Mouse (Mus musculus): Measurements from ENCODE around the gene AC131692.1. TPM values are rescaled to one million over a fixed set of nuclear protein-coding genes. Genes with fewer than 3 reads are reported as not detected.
A peak's percentile ranks its signal among the peaks of the same experiment; 100 is the strongest.

The AC131692.1 gene
- polyA plus RNA-seq, 1 experiment from 2014 or later: 0.33 TPM

- POLR2A ChIA-PET: interaction anchor here (1.6 kb wide), 2 partner anchors 9 to 12 kb away, joined by 5 to 6 read pairs; partner anchors contain the start of genes Tmem262 and Vps51
- in situ Hi-C loops (cut with MboI; ENCODE audit: low pct_unique_long_range_greater_than_20kb): no loop called here
These were observed 26.3 kb upstream of the AC131692.1 start, which contains the start of gene Tm7sf2 for GRCm38 (mm10) chr19:6067724-6068415. TSS of gene Tm7sf2 (minus strand) at chr19:6068373.

GRCm38 (mm10) chr19:6068951-6069350 lies 25.3 kb upstream of the AC131692.1 start:
- TF ChIP-seq CTCF (IDR thresholded peaks at IDR 0.05): no peak
- H3K27me3 ChIP-seq: no peaks in the 10 kb centered on the region
- DNase-seq (ENCODE audit: low read depth, low spot score) (no peak), ATAC-seq (no peak)
- ChIA-PET POLR2A (interaction anchor here (1.6 kb wide), 1 partner anchor 11 kb away, joined by 5 read pairs; the partner anchor contains the start of gene Tmem262), CTCF (interaction anchor here (2.9 kb wide), 1 partner anchor 8 kb away, joined by 27 read pairs; the partner anchor contains the start of gene Vps51)
- in situ Hi-C loops (cut with MboI; ENCODE audit: low pct_unique_long_range_greater_than_20kb): no loop called here

More at GRCm38 (mm10) chr19:6067724-6068415, 26.3 kb upstream of the AC131692.1 start, which contains the start of gene Tm7sf2:
- CTCF ChIA-PET: interaction anchor here (0.8 to 2.9 kb wide), 10 partner anchors 9 to 191 kb away, joined by 3 to 27 read pairs (median 6); partner anchors contain the start of genes Arl2, Batf2, Cdca5 and Tmem262
- no peak for TF ChIP-seq CTCF (IDR thresholded peaks at IDR 0.05)
- ATAC-seq (peak; percentile 58), DNase-seq (ENCODE audit: low read depth, low spot score) (no peak)
- H3K27me3 ChIP-seq: no peaks in the 10 kb centered on the region

- H3K27me3 ChIP-seq: no peaks in the 10 kb centered on the region
- TF ChIP-seq CTCF (IDR thresholded peaks at IDR 0.05): no peak
- ChIA-PET POLR2A (interaction anchor here (0.6 kb wide), 1 partner anchor 653 kb away, joined by 5 read pairs; no protein-coding TSS in a partner anchor), CTCF (no interaction called here)
- no peak for DNase-seq (ENCODE audit: low read depth, low spot score)
- in situ Hi-C loops (cut with MboI; ENCODE audit: low pct_unique_long_range_greater_than_20kb): no loop called here
- ATAC-seq: no peak
These were observed 24.4 kb upstream of the AC131692.1 start for GRCm38 (mm10) chr19:6069851-6070250.

- ChIA-PET CTCF (no interaction called here), POLR2A (interaction anchor here (0.5 to 0.6 kb wide), 2 partner anchors 22 to 654 kb away, joined by 5 read pairs; no protein-coding TSS in a partner anchor)
- DNase-seq (ENCODE audit: low read depth, low spot score) (no peak), ATAC-seq (no peak)
- in situ Hi-C loops (cut with MboI; ENCODE audit: low pct_unique_long_range_greater_than_20kb): no loop called here
- no peaks in the 10 kb centered on the region for H3K27me3 ChIP-seq
- no peak for TF ChIP-seq CTCF (IDR thresholded peaks at IDR 0.05)
These were observed 23.5 kb upstream of the AC131692.1 start for GRCm38 (mm10) chr19:6070571-6071250.

GRCm38 (mm10) chr19:6071261-6071660 lies 23.0 kb upstream of the AC131692.1 start:
- ChIA-PET POLR2A (interaction anchor here (0.5 kb wide), 1 partner anchor 22 kb away, joined by 5 read pairs; no protein-coding TSS in a partner anchor), CTCF (no interaction called here)
- in situ Hi-C loops (cut with MboI; ENCODE audit: low pct_unique_long_range_greater_than_20kb): no loop called here
- DNase-seq (ENCODE audit: low read depth, low spot score) (no peak), ATAC-seq (no peak)
- no peaks in the 10 kb centered on the region for H3K27me3 ChIP-seq
- TF ChIP-seq CTCF (IDR thresholded peaks at IDR 0.05): no peak

- ChIA-PET POLR2A (no interaction called here), CTCF (no interaction called here)
- in situ Hi-C loops (cut with MboI; ENCODE audit: low pct_unique_long_range_greater_than_20kb): no loop called here
- TF ChIP-seq CTCF (IDR thresholded peaks at IDR 0.05): no peak
- no peaks in the 10 kb centered on the region for H3K27me3 ChIP-seq
- DNase-seq (ENCODE audit: low read depth, low spot score) (no peak), ATAC-seq (no peak)
These were observed 20.3 kb upstream of the AC131692.1 start for GRCm38 (mm10) chr19:6073889-6074288.

GRCm38 (mm10) chr19:6076564-6077393 lies 17.4 kb upstream of the AC131692.1 start, which contains the start of gene Vps51:
TSS of gene Vps51 (minus strand) at chr19:6077231.
- peak; percentile 63 for ATAC-seq
- no peak for DNase-seq (ENCODE audit: low read depth, low spot score)
- ChIA-PET POLR2A (interaction anchor here (1.1 to 1.8 kb wide), 3 partner anchors 9 to 41 kb away, joined by 3 to 6 read pairs (median 4); partner anchors contain the start of gene Sac3d1), CTCF (interaction anchor here (3.9 kb wide), 1 partner anchor 9 kb away, joined by 27 read pairs; the partner anchor contains the start of gene Tm7sf2)
- in situ Hi-C loops (cut with MboI; ENCODE audit: low pct_unique_long_range_greater_than_20kb): no loop called here
- no peak for TF ChIP-seq CTCF (IDR thresholded peaks at IDR 0.05)
- H3K27me3 ChIP-seq: no peaks in the 10 kb centered on the region

- no peak for ATAC-seq
- TF ChIP-seq CTCF (IDR thresholded peaks at IDR 0.05): no peak
- H3K27me3 ChIP-seq: no peaks in the 10 kb centered on the region
- in situ Hi-C loops (cut with MboI; ENCODE audit: low pct_unique_long_range_greater_than_20kb): no loop called here
- CTCF ChIA-PET: interaction anchor here (0.9 kb wide), 1 partner anchor 13 kb away, joined by 3 read pairs; no protein-coding TSS in a partner anchor
- no peak for DNase-seq (ENCODE audit: low read depth, low spot score)
- POLR2A ChIA-PET: interaction anchor here (1.6 kb wide), 1 partner anchor 12 kb away, joined by 5 read pairs; the partner anchor contains the start of gene Tm7sf2
These were observed 14.2 kb upstream of the AC131692.1 start, which contains the start of gene Tmem262 for GRCm38 (mm10) chr19:6079983-6080480. TSS of gene Tmem262 (plus strand) at chr19:6080033.

GRCm38 (mm10) chr19:6082156-6082555 lies 12.1 kb upstream of the AC131692.1 start, which contains the start of gene Gm28374:
TSS of gene Gm28374 (minus strand) at chr19:6082256.
- no peak for TF ChIP-seq CTCF (IDR thresholded peaks at IDR 0.05)
- CTCF ChIA-PET: no interaction called here
- ATAC-seq (no peak), DNase-seq (ENCODE audit: low read depth, low spot score) (no peak)
- in situ Hi-C loops (cut with MboI; ENCODE audit: low pct_unique_long_range_greater_than_20kb): no loop called here
- POLR2A ChIA-PET: no interaction called here
- H3K27me3 ChIP-seq: no peaks in the 10 kb centered on the region

Measured in Patski (cell line).